Mouse (Mus musculus) kidney, postnatal 25 days (tissue): ENCODE results near the gene Cdk6.
"Not testable (repeated sequence)": the region's sequence is repeated elsewhere in the genome, so short reads cannot be mapped to it uniquely, and the experiment has no call there.

Source experiments
- DNase-seq, 2 experiments: peaks; one replicate each; pipeline ENCODE4 v3.0.0; 2021; ENCODE audit warnings: mixed read lengths in 2 of 2

The Cdk6 gene

DNA sequence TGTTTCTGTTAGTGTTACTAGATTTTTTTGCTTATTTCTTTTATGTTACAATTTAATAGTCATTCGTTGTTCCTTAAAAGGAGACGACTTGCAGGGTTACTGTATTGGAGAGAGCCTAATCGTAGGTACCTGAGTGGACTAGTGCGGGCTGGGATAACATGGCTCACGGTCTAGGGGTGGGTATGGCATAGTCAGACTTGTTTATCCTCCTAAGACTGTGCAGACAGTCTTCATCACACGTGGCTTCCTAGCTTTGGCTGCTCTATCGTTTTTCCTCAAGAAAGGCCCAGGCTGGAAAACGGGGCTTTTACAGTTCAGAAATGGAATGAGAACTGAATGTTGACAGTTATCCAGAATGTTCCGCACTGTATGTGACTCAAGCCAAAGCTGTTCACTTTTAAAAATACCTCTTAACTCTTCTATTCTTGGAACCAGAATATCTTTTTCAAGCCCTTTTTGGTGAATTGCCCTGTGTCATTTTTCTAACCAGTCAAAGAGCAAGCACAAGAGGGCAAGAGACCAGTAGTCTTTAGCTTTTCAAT is 39.5 kb downstream of the Cdk6 start:
- no peak for DNase-seq

DNA sequence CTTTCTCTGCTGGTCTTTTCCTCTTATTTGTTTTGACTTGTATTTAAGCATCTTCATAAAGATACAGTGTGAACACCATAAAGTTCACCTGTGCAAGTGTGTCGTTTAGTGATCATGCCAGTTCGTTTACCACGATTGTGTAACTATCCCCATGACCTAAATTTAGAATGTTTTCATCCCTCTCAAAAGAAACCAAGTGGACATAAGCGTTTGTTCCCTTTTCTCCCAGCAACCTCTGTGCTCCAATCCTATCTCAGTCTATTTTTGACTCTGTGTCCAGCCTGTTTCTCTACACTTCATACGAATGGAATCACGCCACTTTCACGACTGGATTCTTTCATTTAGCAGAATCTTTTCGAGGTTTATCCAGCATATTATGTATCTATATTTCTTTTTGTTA is 40.5 kb downstream of the Cdk6 start:
- no peak for DNase-seq

DNA sequence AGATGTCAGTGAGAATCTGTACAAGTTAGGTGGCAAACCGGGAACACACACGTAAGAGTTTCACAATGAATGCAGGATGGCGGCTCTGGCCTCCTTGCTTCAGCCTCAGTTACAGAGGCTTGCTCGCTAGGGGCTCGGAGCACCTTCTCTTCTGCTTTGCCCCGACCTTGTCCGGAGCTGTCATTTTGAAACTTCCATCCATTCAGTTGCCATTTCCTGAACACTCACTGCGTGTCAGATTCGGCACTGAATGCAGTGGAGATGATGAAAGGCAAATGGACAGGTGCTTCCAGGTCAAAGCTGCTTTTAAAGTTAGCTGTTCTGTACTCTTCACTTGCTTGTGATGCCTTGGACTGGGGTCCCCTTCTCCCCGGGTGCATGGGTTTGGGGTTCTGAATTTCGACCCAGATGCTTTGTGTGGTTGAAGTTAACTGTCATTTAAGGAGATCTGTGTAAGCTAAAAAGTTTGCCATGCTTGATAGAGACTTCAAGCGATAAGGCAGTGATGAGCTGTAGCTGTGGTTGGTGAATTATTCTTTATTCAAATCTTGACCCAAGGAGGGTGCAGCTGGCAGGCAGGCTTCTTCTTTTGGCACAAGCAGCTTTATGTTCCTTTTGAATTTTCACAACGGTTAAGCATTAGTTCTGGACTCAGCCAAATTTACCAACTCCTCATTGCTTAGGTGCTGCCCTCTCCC is 41.2 kb downstream of the Cdk6 start:
- no peak for DNase-seq

DNA sequence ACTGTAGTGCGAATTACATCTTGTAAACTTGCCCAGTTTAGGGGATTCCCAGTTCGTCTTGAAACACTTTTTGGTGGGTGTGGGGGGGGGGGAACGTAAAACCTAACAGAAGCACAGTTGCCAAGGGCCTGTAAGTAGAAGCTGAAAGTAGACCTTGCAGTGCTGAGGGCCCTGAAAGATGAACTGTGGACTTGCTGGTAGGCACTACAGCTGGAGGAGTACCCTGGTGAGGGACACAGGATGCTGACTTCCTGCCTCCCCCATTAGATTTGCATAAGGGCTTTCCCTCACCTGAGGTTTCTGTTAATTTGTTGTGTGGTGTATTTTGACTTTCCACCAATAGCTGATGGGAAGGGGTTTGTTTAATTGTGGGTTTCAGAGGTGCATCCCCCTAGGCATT is 42.3 kb downstream of the Cdk6 start:
- DNase-seq, result no peak

DNA sequence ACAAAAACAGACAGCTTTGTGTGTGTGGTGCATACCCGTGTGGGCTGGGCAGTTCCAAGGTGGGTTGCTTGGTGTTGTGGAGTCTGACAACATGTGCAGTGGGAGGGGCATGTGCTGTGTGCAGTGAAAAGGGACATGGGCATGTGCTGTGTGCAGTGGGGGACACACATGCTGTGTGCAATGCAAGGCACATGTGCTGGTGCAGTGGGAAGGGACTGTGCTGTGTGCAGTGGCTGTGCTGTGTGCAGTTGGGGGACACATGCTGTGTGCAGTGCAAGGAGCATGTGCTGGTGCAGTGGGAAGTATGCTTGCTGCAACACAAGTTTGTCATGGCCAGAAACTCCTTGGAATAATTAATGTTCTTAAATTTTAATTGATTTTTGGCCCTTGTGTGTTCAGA is 43.8 kb downstream of the Cdk6 start:
- no peak for DNase-seq

DNA sequence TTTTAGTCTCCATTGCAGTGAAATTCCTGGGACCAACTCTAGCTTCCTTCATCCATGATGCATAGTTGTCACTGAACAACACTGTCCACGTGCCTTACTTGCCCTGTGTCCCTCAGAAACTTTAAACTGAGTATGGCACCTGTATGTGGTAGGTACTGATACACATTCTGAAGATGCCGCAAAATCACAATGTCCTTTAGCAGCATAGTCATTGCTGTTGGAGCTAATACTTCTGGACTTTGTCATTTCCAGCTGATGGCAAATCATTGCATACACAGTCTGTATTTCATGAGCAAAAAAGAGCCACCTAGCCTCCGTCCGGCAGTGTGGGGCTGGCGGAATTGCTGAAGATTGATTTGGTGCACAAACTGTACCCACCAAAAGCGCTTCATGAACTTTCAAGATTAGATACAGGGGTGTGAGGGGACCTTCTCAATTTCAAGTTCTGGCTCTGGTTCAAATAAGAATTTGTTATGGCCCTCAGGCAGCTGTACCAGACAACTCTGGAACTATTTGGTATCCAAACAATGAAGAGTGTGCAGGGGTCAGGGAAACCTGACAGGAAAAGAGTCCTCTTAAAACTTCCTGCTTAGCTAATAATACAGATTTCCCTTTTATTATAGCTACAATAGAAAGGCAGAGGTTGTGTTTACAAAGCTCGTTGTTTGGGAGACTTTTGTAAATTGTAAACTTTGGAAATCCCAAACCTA is 44.9 kb downstream of the Cdk6 start:
- no peak for DNase-seq

DNA sequence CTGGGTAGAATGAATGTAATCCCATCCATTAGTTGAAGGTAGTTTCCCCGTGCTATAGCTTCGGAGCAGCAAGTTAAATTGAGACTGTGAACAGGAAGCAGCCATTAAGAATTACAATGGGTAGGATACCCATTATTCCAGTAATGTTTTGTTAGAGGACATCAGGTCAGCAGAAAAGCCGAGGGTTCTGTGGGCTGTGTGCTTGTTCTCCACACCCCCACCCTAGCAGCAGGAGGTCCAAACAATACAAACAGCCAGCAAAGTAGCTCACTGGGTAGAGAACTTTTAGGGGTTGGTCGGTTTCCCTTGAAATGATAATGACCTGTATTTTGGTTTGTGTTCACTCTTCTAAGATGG is 45.4 kb downstream of the Cdk6 start:
- DNase-seq, result no peak

DNA sequence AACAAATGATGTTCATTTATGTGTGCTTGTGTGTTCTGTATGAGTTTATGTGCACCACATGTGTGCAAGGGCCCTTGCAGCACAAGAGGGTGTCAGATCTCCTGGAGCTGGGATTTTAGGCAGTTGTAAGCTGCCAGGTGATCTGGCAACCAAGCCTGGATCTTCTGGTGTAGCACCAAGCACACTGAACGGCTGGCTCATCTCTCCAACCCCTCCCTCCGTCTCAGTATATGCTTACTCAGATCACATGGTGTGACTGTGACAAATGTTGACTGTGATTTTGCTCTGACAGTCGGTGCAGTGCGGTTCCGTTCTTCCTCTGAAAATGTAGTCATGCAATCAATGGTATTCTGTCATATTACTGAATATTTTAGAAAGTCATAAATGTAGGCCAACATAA is 45.9 kb downstream of the Cdk6 start:
- DNase-seq, result no peak

DNA sequence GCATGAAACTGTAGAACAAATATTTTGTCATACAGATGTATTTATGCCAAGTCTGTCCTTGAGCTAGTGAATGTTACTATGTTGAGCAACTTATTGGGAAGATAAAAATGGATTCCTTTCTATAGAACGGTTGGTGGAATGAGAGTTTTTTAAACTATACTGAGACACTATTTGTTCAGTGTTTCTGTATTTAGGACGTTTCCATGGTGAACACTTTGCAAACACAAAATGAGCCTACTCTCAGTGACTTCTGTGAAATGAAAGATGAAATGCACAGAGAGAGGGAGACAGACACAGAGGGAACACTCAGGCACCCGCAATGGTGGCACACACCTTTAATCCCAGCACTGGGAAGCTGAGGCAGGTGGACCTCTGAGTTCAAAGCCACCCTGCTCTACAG is 51.6 kb downstream of the Cdk6 start:
- no peak for DNase-seq

DNA sequence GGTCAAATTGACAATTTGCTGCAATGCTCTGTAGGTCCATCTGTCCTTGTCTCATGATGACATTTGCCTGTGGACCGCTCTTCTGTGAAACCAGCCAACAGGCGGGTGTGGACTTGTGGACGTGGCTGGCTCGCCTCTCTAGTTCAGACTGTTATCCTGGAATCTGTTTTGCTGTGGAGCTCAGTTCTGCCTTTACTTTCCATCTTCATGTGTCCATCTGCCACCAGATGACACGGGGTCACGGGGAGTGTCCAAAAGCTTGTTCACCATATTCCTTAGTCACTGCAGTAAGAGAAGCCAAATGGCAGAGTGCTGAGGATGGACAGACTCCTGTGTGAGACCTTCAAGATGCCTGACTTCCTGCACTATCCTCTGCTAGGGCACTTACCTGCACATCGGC is 52.9 kb downstream of the Cdk6 start:
- DNase-seq, result no peak

DNA sequence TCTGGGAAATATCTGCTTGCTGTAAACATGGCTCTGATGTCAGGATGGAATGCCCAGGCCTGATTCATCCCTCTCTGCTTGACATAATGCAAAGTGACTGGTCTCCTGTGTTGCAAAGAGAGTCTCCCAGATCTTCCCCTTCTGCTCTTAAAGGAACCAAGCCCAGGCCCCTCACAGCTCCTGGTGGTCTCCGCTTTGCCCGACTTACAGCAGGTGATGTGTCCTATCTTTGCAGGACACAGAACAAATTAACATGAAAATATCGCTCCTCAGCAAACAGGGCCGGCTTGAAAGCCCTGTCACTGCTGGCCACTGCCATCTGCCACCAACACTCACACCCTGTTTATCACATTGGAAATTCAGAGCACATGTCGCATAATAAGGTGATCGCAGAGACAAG is 53.7 kb downstream of the Cdk6 start:
- no peak for DNase-seq

DNA sequence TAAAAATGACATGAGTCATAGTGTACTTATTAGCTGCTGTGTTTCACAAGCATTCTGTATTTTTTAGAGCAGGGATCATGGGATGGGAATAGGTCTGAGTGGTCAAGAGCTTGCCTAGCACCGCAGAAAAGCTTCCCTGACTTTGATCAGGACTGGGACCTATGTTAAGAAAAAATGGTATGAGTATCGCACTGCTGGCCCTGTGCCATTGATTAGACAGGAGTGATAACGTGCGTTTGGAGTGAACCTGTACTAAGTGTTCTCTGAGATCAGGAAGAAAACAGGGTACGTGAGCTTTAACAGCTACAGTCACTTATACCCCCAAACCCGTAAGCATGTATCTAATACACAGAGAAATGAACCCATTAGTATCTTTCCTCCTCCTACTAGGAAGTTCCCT is 54.9 kb downstream of the Cdk6 start:
- no peak for DNase-seq

DNA sequence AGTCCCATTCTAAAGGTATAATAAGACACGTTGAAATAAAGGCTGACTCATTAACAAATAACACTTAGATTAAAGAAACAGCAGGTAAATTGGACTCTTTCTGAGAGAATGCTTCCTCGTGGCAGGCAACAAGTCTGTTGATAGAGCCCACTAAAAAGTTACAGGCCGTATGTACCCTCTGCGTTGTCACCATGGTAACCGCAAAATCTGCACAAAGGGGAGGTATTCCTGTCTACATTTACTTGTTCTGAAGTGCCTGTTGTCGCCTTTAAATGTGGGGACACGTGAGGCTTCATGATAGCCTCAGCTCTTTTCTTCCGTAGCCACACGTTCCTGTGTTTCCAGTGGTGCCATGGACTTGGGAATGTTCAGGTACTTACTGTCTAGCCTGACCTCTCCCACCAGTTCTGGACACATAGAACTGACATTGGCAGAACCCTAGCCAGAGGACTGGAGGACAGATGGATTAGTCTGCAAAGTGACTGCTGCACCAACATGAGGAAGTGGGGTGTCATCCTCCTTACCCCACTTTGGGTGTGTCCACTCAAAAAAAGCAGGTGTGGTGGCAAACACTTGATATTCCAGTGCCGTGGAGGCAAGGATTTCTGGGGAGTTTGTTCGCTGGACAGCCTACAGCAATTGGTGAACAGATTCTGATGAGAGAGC is 55.8 kb downstream of the Cdk6 start:
- DNase-seq, result no peak

DNA sequence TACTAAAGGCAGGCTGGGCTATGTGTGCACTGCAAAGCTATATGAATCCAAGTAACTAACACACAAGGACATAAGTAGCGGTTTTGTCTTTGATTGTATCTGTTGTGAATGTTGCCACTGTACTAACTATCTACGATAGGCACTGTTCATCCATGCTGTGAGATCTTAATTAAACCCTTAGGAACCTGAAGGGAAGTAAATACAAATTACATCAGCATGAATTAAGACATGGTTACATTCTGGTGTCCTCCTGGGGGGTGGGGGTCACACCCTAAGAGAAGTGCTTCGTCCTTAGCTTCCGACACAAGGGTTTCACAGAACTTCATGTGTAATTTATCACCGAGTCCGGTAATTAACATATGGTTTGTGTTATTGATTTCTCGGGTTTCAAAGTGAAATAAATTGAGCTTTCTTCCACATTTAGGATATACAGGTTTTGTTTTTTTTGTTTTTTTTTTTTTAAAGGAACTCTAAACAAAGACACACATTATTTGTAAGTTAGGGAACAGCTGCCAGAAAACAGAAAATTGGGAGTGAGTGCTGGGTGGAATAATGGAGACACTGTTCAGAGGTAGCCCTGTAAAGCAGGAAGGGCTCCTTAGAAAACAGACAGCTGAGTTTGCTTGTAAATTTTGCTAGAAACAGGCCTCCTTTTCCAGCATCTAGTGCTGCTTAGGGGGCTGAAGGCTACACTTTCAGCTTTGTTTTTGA is 58.7 kb downstream of the Cdk6 start:
- DNase-seq, result no peak

DNA sequence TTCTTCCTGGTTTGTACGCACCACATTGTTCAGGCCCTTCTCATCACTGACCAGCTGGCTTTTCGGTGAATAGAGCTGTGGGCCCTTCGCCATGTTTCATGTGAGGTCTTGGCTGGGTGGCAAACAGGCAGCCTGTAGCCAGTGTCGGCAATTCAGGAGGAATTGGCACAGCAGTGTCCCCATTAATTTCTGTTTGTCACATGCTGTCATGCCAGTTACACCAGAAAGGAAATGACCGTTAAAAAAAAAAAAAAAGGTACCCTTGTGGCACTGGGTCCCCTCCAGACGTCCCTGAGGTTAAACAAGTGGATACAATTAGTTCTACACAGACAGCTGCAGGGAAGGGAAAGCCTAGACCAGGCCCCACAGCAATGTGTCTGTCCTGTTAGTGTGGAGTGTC is 63.8 kb downstream of the Cdk6 start:
- no peak for DNase-seq

DNA sequence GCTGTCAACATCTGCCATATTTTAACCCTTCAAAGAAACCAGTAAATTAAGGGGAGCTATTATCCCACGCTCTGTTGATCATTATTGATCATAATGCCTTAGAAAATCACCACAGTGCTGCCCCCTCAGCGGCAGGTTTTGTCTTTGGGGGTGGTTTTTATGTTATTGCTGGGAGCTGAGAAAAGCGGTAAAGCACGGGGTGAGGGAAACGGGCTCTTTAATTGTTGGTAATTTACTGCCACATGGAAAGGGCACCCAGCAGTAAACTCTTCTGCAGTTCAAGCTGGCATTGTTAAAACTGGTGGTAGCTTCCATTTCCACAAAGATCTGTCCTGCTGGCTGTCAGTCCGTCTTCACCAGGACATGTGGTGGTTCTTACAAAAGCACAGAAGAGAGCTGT is 64.2 kb downstream of the Cdk6 start:
- no peak for DNase-seq

DNA sequence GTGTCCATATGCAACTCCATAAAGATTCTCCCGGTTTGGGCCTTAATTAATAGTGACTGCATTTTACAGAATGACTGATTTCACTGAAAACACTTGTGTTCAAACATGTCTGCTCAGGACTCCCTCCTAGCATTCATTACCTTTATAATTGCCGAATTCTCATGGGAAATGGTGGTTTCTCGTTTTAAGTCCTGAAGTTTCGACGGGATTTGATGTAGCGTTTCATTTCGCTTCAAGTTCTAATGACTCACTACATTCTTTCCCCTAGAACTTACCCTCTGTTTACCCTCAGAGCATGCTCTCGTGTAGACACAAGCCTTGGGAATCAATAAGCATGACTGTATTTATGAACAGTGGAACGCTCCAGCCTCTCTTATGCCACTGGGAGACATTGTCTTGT is 66.6 kb downstream of the Cdk6 start:
- no peak for DNase-seq

DNA sequence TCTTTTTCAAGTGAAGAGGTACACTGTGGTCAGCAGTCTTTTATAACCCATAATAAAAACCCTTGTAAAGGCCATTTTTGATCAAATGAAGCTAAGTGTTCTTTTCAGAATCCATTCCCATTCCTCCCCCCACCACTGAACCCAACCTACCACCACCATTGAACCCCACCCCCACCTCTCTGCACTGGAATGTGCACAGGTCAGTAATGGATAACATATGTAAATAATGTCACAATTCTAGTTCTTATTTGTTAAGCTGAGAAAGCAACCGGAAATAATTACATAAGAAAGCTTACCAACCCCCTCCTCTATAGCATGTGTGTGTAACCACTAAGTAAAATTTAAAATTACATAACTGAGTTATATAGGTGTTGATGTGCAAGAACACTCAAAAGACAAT is 76.9 kb downstream of the Cdk6 start:
- not testable (repeated sequence) for DNase-seq

DNA sequence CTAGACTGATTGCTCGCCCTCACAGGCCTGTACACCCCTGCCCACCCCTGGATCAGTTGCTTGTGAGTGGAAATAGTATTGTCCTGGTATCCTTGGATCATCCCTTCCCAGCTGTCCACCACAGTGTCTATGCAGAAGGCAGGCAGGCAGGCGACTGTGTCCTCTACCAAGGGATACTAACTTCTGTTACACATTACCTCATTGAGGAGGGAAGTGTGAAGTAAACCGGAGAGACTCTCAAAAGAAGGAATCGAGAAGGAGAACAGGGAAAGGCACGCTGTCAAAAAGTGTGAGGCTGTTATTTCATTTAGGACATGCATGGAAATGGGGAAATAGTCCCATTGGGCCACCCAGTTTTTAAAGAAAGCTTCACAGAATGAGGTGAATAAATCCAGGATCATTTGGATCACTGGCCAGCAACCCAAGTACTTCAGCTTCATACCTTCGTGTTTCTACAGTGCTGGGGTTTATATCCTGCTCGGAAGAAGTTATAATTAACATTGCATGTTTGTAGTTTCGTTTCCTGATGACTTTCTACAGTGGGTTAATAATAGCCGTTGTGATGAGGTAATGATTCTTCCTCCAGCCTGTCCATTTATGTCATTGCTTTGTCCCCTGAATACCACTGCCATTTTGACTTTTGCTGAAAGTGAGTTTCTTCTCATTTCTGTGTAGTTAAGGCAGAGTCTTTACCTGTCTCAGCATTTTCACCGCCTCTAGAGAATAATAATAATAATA is 79.0 kb downstream of the Cdk6 start:
- no peak for DNase-seq

DNA sequence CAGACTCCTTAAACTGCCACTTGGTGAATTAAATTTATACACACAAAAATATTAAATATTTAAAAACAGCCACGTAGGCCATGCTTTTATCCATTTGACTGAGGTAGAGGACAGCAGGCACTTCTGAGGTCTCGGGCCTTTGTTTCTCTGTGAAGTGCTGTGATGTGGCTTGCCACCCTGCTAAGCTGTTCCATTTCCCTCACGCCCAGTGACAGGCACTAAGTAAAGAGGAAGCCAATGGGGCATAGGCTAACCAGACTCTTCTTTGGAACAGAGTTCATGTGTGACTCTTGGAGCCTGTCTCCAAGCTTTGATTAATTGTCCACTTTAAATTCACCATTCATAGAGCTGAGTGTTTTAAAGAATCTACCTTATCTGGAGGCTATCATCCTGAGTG is 79.5 kb downstream of the Cdk6 start:
- no peak for DNase-seq

DNA sequence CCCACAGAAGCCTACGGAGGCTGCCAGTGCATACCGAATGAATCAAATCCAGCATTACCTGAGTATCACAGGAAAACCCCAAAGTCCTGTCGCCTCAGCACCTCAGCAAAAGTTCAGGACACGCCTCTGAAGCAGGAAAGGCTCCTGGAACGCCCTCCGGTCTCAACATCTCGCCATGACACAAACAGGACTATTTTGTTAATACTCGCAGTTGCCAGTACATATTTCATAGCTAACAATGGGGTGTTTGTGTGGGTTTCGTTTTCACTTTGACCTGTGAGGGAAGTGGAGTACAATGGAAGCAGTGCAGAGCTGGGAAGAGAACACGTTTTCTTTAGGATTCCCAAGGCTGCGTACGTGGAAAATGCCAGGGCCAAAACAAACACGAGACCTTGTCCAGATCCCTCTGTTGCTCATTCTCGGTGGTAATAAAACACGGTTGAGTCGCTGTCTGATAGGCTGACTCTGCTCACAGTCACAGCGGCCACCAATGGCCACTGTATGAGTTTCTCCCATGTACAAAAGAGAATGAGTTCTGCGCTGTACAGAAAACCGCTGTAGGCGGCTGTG is 91.9 kb downstream of the Cdk6 start:
- DNase-seq, result peak; percentile 22 to 44

DNA sequence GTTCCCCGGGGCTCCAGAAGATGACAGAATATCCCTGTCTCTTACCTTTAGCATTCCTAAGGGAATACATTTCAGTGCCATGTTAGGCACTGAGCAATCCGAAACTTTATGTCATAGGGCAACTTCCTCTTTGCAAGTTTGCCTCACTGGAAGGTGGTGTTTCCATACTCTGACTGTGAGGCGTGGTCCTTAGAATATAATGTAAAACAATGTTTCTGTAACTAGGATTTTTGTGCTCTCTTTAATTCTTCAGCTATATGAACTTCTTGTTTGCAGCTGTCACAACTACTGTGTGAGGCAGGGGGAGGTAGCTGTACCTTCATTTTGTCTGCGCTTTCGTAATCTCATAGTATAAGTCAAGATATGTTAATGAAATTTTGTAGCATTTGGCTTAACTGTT is 92.8 kb downstream of the Cdk6 start:
- DNase-seq, result not testable (repeated sequence)
